Mouse (Mus musculus) brain, embryonic 14.5 days (tissue): ENCODE measurements around the gene Arap1.

Source experiments
- CTCF ChIP-seq: fragments of 200-500 bp; IDR thresholded peaks from 2 replicates; pipeline ENCODE4 v1.5.1; 2012; ENCODE audit warnings: inconsistent platforms, mild to moderate bottlenecking, moderate library complexity, borderline replicate concordance; ENCODE audit not compliant: insufficient read depth, insufficient read length; ENCODE audit errors: extremely low read depth
- POLR2A ChIP-seq: fragments of 200-500 bp; IDR thresholded peaks from 2 replicates; pipeline ENCODE4 v1.6.1; 2012; ENCODE audit warnings: mild to moderate bottlenecking, inconsistent platforms, borderline replicate concordance; ENCODE audit not compliant: poor library complexity, insufficient read depth, insufficient read length, severe bottlenecking; ENCODE audit errors: extremely low read depth

- no peak for TF ChIP-seq CTCF
- TF ChIP-seq POLR2A: no peak
Observed at GRCm38 (mm10) chr7:101327263-101327662, 20.6 kb upstream of the Arap1 start.
